Mouse (Mus musculus) bone marrow, adult 2 months (tissue): ENCODE measurements around the gene Tbc1d4.

Experiments used
- CTCF ChIP-seq: fragments of 200-500 bp; IDR thresholded peaks from 2 replicates; pipeline ENCODE4 v1.5.1; 2011; ENCODE audit warnings: low read length, control low read depth; ENCODE audit not compliant: control insufficient read depth, insufficient read depth
- POLR2A ChIP-seq: fragments of 200-500 bp; IDR thresholded peaks from 2 replicates; pipeline ENCODE4 v1.6.1; 2011; ENCODE audit warnings: low read depth, mild to moderate bottlenecking, control low read depth, low read length, borderline replicate concordance; ENCODE audit not compliant: control insufficient read depth

DNA sequence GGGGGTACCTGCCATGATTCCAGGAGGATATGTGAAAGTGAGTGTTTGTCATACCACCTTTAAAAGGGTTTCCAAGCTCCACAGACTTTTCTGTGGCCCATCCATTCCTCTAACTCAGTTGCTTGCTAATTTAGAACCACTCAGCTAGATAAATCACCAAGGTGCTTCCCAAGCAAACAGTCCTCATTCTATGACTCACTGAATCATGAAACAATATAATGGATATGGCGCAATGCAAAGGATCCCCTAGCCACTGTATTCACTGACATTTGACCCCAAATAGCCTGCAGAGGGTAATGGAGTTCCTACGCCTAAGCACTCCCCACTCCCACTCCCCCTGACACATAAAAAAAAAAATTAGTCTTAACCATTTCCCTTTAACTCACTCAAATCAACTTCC, 191.3 kb downstream of the Tbc1d4 start:
- TF ChIP-seq CTCF (no peak), POLR2A (no peak)
